Mouse (Mus musculus) gastrocnemius, adult 8-10 months (tissue): Measurements from ENCODE around the gene Cacna1i. TPM values are rescaled to one million over a fixed set of nuclear protein-coding genes. Genes with fewer than 3 reads are reported as not detected.
A peak's percentile ranks its signal among the peaks of the same experiment; 100 is the strongest.

Source experiments
- DNase-seq, 2 experiments: peaks; one replicate each; pipeline ENCODE4 v3.0.0; 2022; ENCODE audit warnings: low spot score in 2 of 2
- total RNA-seq, 4 experiments: library from RNA; stranded (reverse); gene quantifications; 2 replicates each; pipeline ENCODE4 v1.2.4; 2022

Gene Cacna1i
- total RNA-seq: 1 to 10 TPM in 1 of 4 experiments, under 1 TPM in 3; 0.15 to 1.9 (median 0.38) TPM

DNA sequence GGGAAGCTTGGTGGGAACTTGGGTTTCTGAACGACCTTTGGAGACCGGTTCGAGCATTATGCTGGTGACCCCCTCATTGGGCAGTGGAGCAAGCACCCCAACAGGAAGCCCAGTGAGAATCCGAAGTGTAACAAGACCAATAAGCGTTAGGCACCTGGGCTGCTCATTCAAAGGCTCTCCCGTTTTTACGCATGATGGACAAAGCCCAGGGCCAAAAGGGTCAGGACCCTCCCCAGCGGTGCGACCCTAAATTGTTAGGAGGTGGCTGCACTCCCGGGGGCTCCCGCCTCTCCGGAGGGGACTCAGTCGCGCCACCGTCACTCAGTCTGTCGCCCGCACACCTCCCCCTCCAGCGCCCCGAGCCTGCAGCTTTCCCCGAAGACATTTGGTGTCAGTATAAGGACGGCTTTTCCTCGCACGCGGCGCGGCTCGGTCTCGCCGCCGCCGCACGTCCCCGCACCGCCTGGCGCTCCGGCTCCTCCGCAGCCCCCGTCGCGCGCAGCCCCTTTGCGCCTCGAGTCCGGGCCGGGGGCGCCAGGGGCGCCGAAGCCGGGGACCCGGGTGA is at the start of gene Cacna1i:
Gene Cacna1i, plus strand, starts transcription at position 388 of the 565 bp plus-strand sequence.
- DNase-seq: no peak

DNA sequence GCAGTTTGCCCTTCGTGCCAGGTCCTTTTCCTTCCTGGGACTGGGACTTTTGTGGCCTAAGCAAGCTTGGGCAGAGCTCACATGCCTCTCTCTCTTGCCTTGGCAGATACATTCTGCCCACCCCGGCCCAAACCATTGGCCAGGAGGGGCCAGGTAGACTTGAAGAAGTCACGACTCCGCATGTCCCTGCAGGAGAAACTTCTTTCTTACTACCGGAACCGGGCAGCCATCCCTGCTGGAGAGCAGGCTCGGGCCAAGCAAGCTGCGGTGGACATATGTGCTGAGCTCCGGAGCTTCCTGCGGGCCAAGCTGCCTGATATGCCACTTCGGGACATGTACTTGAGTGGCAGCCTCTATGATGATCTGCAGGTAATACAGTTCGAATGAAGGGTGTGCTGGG is 38.9 kb upstream of the Cacna1i start:
- no peak for DNase-seq

DNA sequence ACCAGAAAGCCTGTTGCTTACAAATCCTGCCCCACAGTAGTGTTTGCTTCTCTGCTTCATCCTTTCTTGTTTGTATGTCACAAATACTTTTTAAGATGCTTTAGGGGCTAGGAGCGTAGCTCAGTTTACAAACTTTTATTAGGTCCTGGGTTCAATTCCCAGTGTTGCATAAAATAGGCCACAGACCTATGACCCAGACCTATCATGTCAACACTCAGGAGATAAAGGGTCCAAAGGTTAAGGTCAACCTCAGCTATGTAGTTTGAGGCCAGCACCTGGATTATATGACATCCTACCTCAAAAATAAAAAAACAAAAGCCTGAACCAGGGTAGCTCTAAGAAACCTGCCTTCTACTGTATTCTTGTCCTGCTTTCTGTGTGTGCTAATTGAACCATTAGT is 38.4 kb upstream of the Cacna1i start:
- no peak for DNase-seq

DNA sequence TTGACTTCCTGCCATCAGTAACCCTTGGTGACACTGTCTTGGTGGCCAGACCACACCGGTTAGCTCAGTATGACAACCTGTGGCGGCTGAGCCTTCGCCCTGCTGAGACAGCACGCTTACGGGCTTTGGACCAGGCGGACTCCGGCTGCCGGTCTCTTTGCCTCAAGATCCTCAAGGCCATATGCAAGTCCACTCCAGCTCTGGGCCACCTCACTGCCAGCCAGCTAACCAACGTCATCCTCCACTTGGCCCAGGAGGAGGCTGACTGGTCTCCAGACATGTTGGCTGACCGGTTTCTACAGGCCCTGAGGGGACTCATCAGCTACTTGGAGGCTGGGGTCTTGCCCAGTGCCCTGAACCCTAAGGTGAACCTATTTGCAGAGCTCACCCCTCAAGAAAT is 37.4 kb upstream of the Cacna1i start:
- DNase-seq: no peak

DNA sequence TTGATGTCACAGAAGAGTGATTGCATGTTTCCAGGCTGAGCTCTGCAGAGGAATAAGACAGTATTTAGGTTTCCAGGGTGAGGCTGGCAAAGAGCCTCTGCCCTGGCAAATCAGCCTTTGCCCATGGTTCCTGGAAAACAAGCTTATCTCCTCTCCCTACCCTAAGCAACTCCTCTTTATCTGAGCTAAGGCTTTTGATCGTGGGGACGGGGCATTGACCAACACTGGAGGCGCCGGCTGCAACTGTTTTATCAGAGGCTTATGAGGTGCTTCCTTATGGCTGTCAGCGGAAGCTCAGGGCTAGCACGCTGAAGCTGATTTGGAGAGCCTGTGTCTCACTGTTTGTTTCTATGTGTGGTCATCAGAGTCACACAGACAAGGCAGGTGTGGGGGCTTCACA is 36.5 kb upstream of the Cacna1i start:
- no peak for DNase-seq

DNA sequence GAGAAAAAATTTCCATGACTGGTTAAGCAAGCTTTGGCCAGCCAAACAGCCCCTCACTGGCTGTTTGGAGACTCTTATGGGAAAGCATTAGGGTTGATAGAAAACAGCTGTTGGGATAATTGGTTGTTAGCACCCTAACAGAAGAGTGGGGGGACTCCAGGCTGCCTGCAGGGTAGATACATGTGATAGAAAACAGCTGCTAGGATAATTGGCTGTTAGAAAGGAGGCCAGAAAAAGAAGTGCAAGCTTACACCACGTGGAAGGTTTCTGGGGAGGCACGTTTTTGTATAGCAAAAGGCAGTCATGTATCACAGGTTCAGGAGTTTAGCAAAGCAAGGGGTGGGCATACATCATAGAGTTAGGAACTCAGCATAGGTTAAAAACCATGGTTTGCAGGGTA is 33.5 kb upstream of the Cacna1i start:
- no peak for DNase-seq

DNA sequence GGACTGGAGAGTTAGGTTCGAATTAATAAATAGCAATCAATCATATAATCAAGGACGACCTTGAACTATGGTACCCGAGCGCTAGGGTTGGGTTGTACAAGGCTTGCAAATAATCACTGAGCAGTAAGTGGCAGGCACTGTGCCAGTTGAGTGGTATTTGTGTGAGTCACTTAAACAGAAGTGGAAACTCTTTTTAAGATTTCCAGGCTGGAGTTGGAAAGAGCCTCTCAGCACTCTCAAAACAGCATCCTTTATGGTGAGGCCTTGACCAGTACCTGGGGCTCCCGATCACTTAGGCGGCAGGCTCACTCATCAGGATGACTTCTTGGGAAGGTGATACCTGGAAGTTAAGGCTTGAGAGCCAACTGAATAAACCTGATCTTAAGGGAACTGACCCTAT is 32.8 kb upstream of the Cacna1i start:
- DNase-seq: peak; percentile 20 to 27

DNA sequence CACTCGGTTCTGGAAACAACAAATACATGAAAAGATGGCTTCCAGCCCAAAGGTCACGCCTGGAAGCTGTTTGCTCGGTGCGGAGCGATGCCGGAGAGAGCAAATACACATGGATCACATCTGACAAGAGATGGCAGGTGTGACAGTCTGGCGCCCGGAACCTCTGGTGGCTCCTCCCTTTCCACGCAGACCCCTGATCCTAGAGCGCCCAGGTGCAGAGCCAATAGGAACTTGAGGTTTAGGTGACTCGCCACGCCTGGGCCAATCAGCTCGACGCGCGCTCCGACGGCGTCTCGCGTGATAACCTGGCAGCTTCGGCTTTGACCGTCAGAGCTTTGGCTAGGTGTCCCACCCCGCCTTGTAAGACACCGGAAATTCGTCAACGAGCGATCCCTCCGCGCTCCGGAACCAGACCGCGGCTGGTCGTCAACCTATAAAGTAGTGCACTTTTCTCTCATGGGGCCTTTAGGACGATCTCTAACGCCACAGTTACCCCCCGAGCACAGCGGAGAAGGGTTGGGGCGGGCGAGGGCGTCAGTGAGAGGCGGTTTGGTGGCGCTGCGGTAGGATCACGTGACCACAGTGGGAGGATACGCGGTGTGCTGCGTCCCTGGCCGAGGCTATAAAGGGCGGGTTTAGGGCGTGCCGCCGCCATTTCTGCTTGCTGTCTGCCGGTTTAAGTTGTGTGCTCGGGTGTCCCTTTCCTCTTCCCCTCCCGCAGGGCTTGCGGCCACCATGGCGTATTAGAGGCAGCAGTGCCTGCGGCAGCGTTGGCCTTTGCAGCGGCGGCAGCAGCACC is 32.0 kb upstream of the Cacna1i start, which contains the start of gene Atf4:
Gene Atf4, plus strand, starts transcription at position 338 of the 799 bp plus-strand sequence.
- peak; percentile 97 to 99 for DNase-seq

DNA sequence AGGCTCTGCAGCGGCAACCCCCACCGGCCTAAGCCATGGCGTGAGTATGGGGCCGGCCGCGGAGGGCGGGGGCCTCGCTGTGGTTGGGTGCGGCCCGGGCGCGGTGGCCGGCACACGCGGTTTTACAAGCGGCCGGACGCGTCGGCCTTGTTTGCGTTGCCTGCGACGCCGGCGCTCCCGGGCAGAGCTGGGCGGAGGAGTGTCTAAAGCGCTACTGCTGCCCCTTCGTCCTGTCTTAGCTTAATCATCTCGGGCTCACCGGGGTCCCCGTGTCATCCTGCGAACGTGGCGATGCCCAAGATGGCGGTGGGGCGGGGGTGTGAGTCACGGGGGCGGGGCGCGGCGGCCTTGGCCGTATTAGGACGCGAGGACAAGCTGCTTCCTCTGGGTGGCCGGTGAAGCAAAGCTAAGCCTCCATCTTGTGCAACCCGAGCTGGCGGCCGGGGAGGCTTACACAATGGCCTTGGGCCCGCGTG is 31.4 kb upstream of the Cacna1i start:
- DNase-seq: peak; percentile 70 to 80

DNA sequence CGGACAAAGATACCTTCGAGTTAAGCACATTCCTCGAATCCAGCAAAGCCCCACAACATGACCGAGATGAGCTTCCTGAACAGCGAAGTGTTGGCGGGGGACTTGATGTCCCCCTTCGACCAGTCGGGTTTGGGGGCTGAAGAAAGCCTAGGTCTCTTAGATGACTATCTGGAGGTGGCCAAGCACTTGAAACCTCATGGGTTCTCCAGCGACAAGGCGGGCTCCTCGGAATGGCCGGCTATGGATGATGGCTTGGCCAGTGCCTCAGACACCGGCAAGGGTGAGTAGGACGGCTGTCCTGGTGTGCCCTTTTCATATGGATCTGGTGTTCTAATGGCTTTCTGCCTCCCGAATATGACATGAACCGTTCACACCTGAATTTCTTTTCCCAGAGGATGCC is 30.8 kb upstream of the Cacna1i start:
- DNase-seq: no peak

DNA sequence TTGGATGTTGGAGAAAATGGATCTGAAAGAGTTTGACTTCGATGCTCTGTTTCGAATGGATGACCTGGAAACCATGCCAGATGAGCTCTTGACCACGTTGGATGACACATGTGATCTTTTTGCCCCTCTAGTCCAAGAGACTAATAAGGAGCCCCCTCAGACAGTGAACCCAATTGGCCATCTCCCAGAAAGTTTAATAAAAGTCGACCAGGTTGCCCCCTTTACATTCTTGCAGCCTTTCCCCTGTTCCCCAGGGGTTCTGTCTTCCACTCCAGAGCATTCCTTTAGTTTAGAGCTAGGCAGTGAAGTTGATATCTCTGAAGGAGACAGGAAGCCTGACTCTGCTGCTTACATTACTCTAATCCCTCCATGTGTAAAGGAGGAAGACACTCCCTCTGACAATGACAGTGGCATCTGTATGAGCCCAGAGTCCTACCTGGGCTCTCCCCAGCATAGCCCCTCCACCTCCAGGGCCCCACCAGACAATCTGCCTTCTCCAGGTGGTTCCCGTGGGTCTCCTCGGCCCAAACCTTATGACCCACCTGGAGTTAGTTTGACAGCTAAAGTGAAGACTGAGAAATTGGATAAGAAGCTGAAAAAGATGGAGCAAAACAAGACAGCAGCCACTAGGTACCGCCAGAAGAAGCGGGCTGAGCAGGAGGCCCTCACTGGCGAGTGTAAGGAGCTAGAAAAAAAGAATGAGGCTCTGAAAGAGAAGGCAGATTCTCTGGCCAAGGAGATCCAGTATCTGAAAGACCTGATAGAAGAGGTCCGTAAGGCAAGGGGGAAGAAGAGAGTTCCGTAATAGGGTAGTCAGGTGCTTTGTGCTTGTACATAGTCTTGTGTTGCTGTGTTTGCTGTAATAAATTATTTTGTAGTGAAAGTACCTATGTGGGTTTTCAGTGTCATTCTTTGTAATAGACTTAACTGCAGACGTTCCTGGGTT is 30.1 kb upstream of the Cacna1i start:
- DNase-seq: no peak

DNA sequence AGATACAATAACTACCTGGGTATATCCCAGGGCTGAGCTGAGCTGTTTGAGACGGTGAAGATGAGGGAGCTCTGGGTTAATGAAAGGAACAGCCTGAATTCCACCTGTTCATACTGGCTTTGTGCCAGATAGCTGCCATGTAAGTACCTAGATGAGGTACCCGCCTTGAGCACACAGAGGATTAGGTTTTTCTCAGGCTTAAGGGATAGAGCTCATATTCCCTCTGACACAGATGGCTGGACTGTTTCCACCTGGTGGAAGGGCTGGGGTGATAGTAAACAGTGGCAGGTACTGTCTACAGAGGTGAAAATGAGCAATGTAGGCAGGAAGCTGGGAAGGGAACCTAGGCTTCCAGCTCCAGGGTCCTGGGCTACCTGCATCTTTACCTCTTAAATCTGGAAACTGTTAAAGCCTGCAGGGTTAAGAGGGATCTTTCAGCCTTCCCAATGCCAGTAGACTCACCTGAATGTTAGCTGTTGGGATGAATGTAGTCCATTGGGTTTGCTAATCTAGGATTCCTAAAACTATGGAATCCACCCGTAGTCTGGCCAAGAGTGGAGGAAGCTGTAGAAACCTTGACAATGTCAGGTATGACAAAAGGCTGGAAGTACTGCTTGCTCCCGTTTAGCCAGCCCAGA is 29.3 kb upstream of the Cacna1i start:
- no peak for DNase-seq

DNA sequence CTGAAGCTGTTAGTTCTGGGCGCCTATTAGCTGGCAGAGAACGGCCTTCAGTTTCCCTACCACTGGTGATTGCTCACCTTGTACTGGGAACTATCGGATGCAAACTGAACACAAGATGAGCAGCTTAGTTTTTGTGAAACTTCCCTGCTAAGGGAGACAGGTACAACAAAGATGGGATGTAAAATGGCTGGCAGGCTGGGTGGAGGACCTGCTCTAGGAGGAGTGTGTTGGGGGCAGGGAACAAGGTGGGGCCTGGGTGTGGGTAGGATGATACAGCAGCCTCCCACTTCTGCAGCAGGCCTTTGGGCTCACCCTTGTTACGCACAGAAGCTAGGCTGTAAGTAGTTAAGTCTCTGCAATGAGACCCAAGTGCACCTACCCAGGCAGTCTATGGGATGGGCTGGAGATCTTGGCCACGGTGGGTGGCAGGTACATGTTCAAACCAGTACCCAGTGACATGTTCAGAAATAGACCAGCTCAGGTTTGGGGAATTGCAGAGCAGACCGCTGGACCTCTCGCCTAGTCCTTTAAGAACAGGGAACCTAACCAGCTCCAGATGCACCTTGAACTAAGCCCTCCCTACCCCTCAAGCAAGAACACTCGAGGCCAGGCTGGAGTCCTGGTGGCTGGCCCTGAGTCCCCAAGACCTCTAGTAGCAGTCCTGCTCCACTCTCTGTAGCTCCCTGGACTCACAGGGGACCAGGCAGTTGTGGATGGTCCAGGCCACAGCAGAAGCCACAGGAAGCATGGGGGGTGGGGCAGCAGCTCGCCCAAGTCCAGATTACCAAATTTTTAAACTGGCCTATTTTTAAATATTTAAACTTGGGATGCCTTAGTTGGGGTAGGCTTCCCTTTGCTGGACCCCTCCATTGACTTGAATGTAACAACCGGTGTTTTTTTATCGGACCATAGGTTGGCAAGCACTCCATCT is 28.5 kb upstream of the Cacna1i start:
- DNase-seq: no peak

DNA sequence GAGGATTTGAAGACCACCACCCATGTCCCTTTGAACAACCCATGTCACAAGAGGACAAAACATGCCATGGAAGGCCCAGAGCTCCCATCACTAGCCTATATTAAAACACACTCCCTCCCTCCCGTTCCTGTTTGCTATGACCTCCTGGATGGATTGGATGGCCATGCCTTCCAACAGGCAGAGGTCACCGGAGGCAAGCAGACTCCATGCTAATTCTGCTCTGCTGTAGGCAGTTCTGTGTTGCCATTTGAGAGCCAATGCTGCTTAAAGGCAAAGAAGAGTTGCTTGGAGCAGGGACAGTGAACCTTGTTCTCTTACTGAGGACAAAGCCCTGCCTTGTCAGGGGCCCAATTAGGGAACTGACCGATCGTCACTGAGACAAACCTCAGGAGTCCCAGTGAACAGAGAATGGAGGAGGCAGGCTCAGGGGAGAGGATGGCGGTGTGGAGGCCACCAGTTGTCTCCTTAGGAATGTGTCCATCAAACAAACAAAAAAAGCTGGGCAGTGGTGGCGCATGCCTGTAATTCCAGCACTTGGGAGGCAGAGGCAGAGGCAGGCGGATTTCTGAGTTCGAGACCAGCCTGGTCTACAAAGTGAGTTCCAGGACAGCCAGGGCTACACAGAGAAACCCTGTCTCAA is 27.5 kb upstream of the Cacna1i start:
- no peak for DNase-seq

DNA sequence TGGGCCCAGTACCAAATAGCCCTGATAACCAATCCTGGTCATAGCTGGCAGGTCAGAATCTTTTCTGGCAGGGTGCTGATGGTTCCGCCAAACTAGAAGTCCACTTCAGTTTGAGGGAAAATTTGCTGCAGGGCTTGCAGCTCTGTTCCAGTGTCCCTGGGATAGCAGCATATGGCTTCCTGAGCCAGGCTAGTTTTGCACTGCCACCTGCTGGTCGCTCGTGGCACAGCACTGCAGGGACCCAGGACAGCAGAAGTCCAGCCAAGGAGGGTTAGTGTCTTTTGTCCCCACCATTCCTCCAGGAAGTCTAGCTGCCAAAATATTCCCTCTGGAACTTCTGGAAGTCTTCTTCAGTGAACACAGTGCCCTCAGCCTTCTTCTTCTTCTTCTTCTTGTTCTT is 26.4 kb upstream of the Cacna1i start:
- peak; percentile 64 to 73 for DNase-seq

DNA sequence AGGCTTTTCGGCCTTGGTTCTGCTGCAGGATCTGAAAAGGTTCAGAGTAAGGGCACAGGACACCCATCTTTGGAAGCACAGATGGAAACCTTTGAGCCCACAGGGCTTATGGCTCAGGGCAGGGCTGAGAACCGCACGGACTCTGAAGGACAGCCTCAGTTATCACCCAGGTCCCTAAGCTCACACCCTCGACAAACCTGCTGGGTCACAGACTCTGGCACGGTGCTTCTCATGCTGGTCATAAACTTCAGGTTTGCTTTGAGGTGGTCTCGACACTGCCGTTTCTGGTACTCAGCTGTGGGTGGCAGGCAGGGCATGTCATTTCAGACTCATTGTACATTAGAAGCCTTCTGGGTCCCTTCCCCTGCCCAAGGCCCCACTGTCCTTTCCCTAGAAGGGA is 25.9 kb upstream of the Cacna1i start:
- DNase-seq: no peak

DNA sequence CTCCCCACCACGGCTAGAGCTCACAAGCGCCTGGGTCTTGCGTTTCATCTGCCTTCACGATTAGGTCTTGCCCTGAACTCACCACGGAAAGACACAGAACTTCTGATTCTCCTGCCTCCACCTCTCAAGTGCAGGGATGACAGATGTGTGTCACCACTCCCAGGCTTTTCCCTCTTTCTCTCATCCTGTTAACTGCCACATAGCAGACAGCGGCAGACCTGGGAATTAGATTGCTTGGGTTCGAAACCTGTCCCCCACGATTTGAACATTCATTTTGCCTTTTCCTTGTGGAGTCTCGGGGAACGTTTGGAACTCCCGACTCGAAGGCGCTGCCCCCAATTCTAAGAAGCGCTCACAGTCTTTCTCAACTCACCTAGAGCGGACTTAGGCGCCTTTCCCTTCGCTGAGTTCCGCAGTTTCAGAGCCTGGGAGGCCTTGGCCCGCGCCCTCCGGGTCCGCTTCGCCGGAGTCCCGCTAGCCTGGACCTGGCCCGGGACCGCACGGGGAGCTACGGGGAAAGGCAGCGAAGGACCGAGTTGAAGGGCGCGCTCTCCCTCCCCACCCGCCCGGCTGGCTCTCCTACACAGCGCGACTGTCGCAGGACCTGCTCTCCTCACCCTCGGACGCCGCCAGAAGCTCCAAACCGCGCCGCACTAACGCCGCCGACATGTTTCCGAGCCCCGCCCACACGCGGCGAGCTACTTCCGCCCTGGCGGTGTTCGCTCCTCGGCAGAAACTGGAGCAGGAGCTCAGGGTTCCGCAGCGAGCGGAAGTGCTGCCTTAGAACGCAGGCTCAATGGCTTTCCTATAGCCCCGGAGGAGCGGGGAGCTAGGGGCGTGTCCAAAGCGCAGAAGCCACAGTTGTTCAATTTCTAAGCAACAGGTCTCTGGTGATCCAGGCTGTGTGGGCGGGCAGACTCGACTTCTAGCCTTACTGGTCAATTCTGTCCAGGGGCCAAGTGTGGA is 23.1 kb upstream of the Cacna1i start, which contains the start of gene Rps19bp1:
Gene Rps19bp1, minus strand, starts transcription at position 706 of the 966 bp plus-strand sequence.
- DNase-seq: peak; percentile 68 to 79

DNA sequence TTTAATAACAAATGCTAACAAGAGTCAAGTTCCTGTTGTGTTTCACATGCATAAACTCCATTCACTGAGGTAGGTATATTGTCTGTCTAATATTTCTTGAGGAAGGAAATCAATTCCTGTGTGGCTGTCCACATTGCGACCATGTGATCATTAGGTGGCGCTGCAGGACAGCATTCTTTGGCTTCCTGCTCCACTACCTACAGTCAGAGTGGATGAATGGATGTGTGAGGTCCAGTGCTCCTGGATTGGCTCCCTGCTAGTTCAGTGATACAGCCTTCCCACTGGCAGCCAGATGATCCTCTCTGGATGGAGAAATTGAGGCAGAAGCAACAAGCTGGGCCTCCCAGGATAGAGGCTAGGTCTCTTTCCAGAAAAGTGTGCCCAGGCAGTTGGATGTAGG is 20.8 kb upstream of the Cacna1i start:
- DNase-seq: peak; percentile 41 to 46
